8 mouse cellular contexts compared by ENCODE assay signal in genomic region chr2:158360873-158361677, GRCm38 (mm10). TPM values are rescaled to one million over a fixed set of nuclear protein-coding genes. Genes with fewer than 3 reads are reported as not detected.
DNase-seq lines count a peak whose midpoint lies in the region; ATAC-seq and TF ChIP-seq lines count a peak whose summit lies in the region.

No protein-coding gene starts in this region.

- H3K4me1 ChIP-seq in forebrain, embryonic 14.5 days (ENCODE audit: control insufficient read depth, insufficient read depth, low read length) = no peaks in the 10 kb centered on the region
- H3K4me1 ChIP-seq in liver, embryonic 16.5 days (ENCODE audit: control insufficient read depth, low read depth, low read length) = peaks cover 24% of the 10 kb centered on the region
- H3K4me1 ChIP-seq in neural tube, embryonic 12.5 days = peaks cover 18% of the 10 kb centered on the region
- H3K4me1 ChIP-seq in stomach, postnatal 0 days (replicated peaks; ENCODE audit: control insufficient read depth, insufficient read depth) = no peaks in the 10 kb centered on the region; the same call in 1 of the 2 replicates

- no peaks in the 10 kb centered on the region for H3K9me3 ChIP-seq in forebrain, embryonic 14.5 days (replicated peaks; ENCODE audit: control insufficient read depth, low read length)
- no peaks in the 10 kb centered on the region for H3K9me3 ChIP-seq in liver, embryonic 16.5 days (replicated peaks; ENCODE audit: control insufficient read depth, low read length)
- H3K9me3 ChIP-seq in neural tube, embryonic 12.5 days = no peaks in the 10 kb centered on the region
- no peaks in the 10 kb centered on the region for H3K9me3 ChIP-seq in stomach, postnatal 0 days (ENCODE audit: control insufficient read depth, low read length)

- peak overlapping the region; percentile 92 for H3K9ac ChIP-seq in forebrain, embryonic 14.5 days (ENCODE audit: low read length)
- peak overlapping the region; percentile 54 for H3K9ac ChIP-seq in liver, embryonic 16.5 days (ENCODE audit: low read depth, low read length)
- peak overlapping the region; percentile 83 for H3K9ac ChIP-seq in neural tube, embryonic 12.5 days
- H3K9ac ChIP-seq in stomach, postnatal 0 days (ENCODE audit: low read length) = peak overlapping the region; percentile 88

- H3K27ac ChIP-seq in forebrain, embryonic 14.5 days (ENCODE audit: low read depth, low read length) = peak overlapping the region; percentile 74
- H3K27ac ChIP-seq in liver, embryonic 16.5 days (ENCODE audit: low read length) = 0 out of 2 replicates have a peak overlapping the region, but pooled peaks have one; percentile 22
- 0 out of 2 replicates have a peak overlapping the region, but pooled peaks have one; percentile 11 for H3K27ac ChIP-seq in neural tube, embryonic 12.5 days
- peak overlapping the region; percentile 88 for H3K27ac ChIP-seq in stomach, postnatal 0 days (replicated peaks)

- ATAC-seq in forebrain, embryonic 14.5 days = peak; percentile 92
- peak; percentile 82 for ATAC-seq in liver, embryonic 16.5 days (ENCODE audit: low read depth)
- ATAC-seq in neural tube, embryonic 12.5 days (ENCODE audit: low FRiP score, low read depth) = peak; percentile 87
- peak; percentile 87 for ATAC-seq in stomach, postnatal 0 days (ENCODE audit: low FRiP score, low TSS enrichment)

- peak; percentile 88 for TF ChIP-seq CTCF in stomach, postnatal 0 days (IDR thresholded peaks at IDR 0.05; ENCODE audit: low read depth)

- H3K4me2 ChIP-seq in forebrain, embryonic 14.5 days (ENCODE audit: low read length) = peak overlapping the region; percentile 82
- peak overlapping the region; percentile 68 for H3K4me2 ChIP-seq in liver, embryonic 16.5 days (ENCODE audit: low read depth, low read length)
- H3K4me2 ChIP-seq in neural tube, embryonic 12.5 days (replicated peaks) = peak overlapping the region; percentile 88
- H3K4me2 ChIP-seq in stomach, postnatal 0 days (replicated peaks; ENCODE audit: low read depth) = peak overlapping the region; percentile 83

- under 1% methylated on average over 41 of the region's 41 CpGs for WGBS in forebrain, embryonic 14.5 days
- WGBS in large intestine, adult 2 months = under 1% methylated on average over 41 of the region's 41 CpGs
- WGBS in liver, embryonic 16.5 days (ENCODE audit: insufficient replicate concordance) = under 1% methylated on average over 41 of the region's 41 CpGs
- under 1% methylated on average over 41 of the region's 41 CpGs for WGBS in neural tube, embryonic 12.5 days
- under 1% methylated on average over 41 of the region's 41 CpGs for WGBS in stomach, postnatal 0 days

- DNase-seq in ES-CJ7 (ENCODE audit: low read depth, low spot score) = peak; percentile 91
- peak; percentile 77 for DNase-seq in cerebellum, adult 11 months
- DNase-seq in forebrain, embryonic 14.5 days (ENCODE audit: low spot score) = peak; percentile 97
- peak; percentile 84 to 88 for DNase-seq in heart, postnatal 14 days
- peak; percentile 52 for DNase-seq in large intestine, adult 2 months (ENCODE audit: low read depth, low spot score)
- DNase-seq in stomach, postnatal 0 days (ENCODE audit: low spot score) = peak; percentile 91

- TF ChIP-seq EP300 in stomach, postnatal 0 days (optimal IDR thresholded peaks at IDR 0.05) = peak; percentile 28

- intact Hi-C loops in heart, postnatal 14 days (cut with DNase I) = no loop called here

- peak overlapping the region; percentile 83 for H3K4me3 ChIP-seq in forebrain, embryonic 14.5 days (ENCODE audit: low read depth, low read length)
- H3K4me3 ChIP-seq in liver, embryonic 16.5 days (ENCODE audit: low read depth, low read length) = peak overlapping the region; percentile 68
- H3K4me3 ChIP-seq in neural tube, embryonic 12.5 days = peak overlapping the region; percentile 69
- H3K4me3 ChIP-seq in stomach, postnatal 0 days (ENCODE audit: low read depth, low read length) = peak overlapping the region; percentile 67

- peaks cover 43% of the 10 kb centered on the region for H3K36me3 ChIP-seq in forebrain, embryonic 14.5 days (ENCODE audit: control insufficient read depth, insufficient read depth, low read length)
- H3K36me3 ChIP-seq in liver, embryonic 16.5 days (ENCODE audit: control insufficient read depth, insufficient read depth) = peaks cover 21% of the 10 kb centered on the region
- peaks cover 40% of the 10 kb centered on the region for H3K36me3 ChIP-seq in neural tube, embryonic 12.5 days
- peaks cover 27% of the 10 kb centered on the region for H3K36me3 ChIP-seq in stomach, postnatal 0 days (ENCODE audit: control insufficient read depth, insufficient read depth, low read length)

- H3K27me3 ChIP-seq in forebrain, embryonic 14.5 days (replicated peaks; ENCODE audit: control insufficient read depth, insufficient read depth, low read length) = no peaks in the 10 kb centered on the region
- no peaks in the 10 kb centered on the region for H3K27me3 ChIP-seq in liver, embryonic 16.5 days (ENCODE audit: control insufficient read depth, insufficient read depth, low read depth, low read length)
- H3K27me3 ChIP-seq in neural tube, embryonic 12.5 days (replicated peaks) = no peaks in the 10 kb centered on the region
- no peaks in the 10 kb centered on the region for H3K27me3 ChIP-seq in stomach, postnatal 0 days (ENCODE audit: control insufficient read depth, insufficient read depth, low read length)

RNA-seq across cellular contexts. Expression of gene Snhg11, which starts 14.4 kb away (rescaled TPM):
- polyA plus RNA-seq in forebrain, embryonic 14.5 days (2014; fragmentation: Nextera tagmentation; extraction: Ambion mirVana) = 30.3 and 55.7 TPM in 2 replicates
- total RNA-seq in heart, postnatal 14 days (2021) = under 1 TPM; 0.15 to 0.22 TPM
- polyA plus RNA-seq in large intestine, adult 2 months (2012; rRNA removed) = 1.1 and 2.7 TPM in 2 replicates
- polyA plus RNA-seq in liver, embryonic 16.5 days (2015; fragmentation: Nextera tagmentation; extraction: Ambion mirVana) = 1.2 and 2.6 TPM in 2 replicates
- polyA plus RNA-seq in neural tube, embryonic 12.5 days (2016; fragmentation: Nextera tagmentation; extraction: Ambion mirVana) = 204 and 207 TPM in 2 replicates
- 3.3 and 3.7 TPM in 2 replicates for polyA plus RNA-seq in stomach, postnatal 0 days (2015; fragmentation: Nextera tagmentation; extraction: Ambion mirVana)

RNA-seq across cellular contexts. Expression of gene Ralgapb, which starts 48.6 kb away (rescaled TPM):
- polyA plus RNA-seq in forebrain, embryonic 14.5 days (2014; fragmentation: Nextera tagmentation; extraction: Ambion mirVana) = 22.8 and 25.7 TPM in 2 replicates
- 10 to 100 TPM; 33.5 TPM for total RNA-seq in heart, postnatal 14 days (2021)
- 12.0 and 21.8 TPM in 2 replicates for polyA plus RNA-seq in large intestine, adult 2 months (2012; rRNA removed)
- polyA plus RNA-seq in liver, embryonic 16.5 days (2015; fragmentation: Nextera tagmentation; extraction: Ambion mirVana) = 4.4 and 4.7 TPM in 2 replicates
- polyA plus RNA-seq in neural tube, embryonic 12.5 days (2016; fragmentation: Nextera tagmentation; extraction: Ambion mirVana) = 21.2 and 25.2 TPM in 2 replicates
- polyA plus RNA-seq in stomach, postnatal 0 days (2015; fragmentation: Nextera tagmentation; extraction: Ambion mirVana) = 11.4 and 14.1 TPM in 2 replicates

RNA-seq across cellular contexts. Expression of gene Lbp, which starts 54.8 kb away (rescaled TPM):
- 2.6 and 3.0 TPM in 2 replicates for polyA plus RNA-seq in forebrain, embryonic 14.5 days (2014; fragmentation: Nextera tagmentation; extraction: Ambion mirVana)
- 10 to 100 TPM in 1 of 2 experiments, 1 to 10 TPM in 1; 8.7 to 11.6 TPM for total RNA-seq in heart, postnatal 14 days (2021)
- polyA plus RNA-seq in large intestine, adult 2 months (2012; rRNA removed) = 11.4 and 11.8 TPM in 2 replicates
- polyA plus RNA-seq in liver, embryonic 16.5 days (2015; fragmentation: Nextera tagmentation; extraction: Ambion mirVana) = 61.5 and 69.9 TPM in 2 replicates
- polyA plus RNA-seq in neural tube, embryonic 12.5 days (2016; fragmentation: Nextera tagmentation; extraction: Ambion mirVana) = 2.5 and 2.6 TPM in 2 replicates
- 3.1 and 3.4 TPM in 2 replicates for polyA plus RNA-seq in stomach, postnatal 0 days (2015; fragmentation: Nextera tagmentation; extraction: Ambion mirVana)

Comparison
In these comparisons a context has a peak if more than half of its experiments do, and no peak if none do; other contexts are left out.
1. Peak in every context shown above with its lines: DNase-seq, ATAC-seq, H3K4me3 ChIP-seq and H3K27ac ChIP-seq.
2. H3K27ac ChIP-seq: peak in every context shown above with its lines; median percentile 88 in stomach, postnatal 0 days; 74 in forebrain, embryonic 14.5 days; 22 in liver, embryonic 16.5 days; 11 in neural tube, embryonic 12.5 days.